ENCODE assay signal across 14 mouse cellular contexts in genomic region chr4:37560209-37560608, GRCm38 (mm10).
DNase-seq lines count a peak whose midpoint lies in the region; ATAC-seq and TF ChIP-seq lines count a peak whose summit lies in the region.
"Had no signal": no experiment of that assay in that cellular context is flagged by ENCODE, and none has a peak within 500 bp of the region (broad histone marks: within the 10 kb centered on the region; RNA-seq: fewer than 3 reads in every experiment).

No protein-coding gene starts in this region.

- no peaks in the 10 kb centered on the region for H3K4me1 ChIP-seq in kidney, embryonic 16.5 days (ENCODE audit: insufficient read depth, low read length)
- H3K4me1 ChIP-seq: limb, embryonic 10.5 days; neural tube, embryonic 12.5 days had no signal

- no peak overlapping the region for H3K4me2 ChIP-seq in kidney, embryonic 16.5 days (replicated peaks; ENCODE audit: low read depth, low read length)
- H3K4me2 ChIP-seq: neural tube, embryonic 12.5 days had no signal

- no peak overlapping the region for H3K9ac ChIP-seq in kidney, embryonic 16.5 days (replicated peaks; ENCODE audit: low read length)
- H3K9ac ChIP-seq: neural tube, embryonic 12.5 days had no signal

- no peak for ATAC-seq in kidney, embryonic 16.5 days (ENCODE audit: low FRiP score, low TSS enrichment)
- ATAC-seq: Patski had no signal

- no peaks in the 10 kb centered on the region for H3K36me3 ChIP-seq in kidney, embryonic 16.5 days (ENCODE audit: insufficient read depth, low read length)
- H3K36me3 ChIP-seq: limb, embryonic 10.5 days; neural tube, embryonic 12.5 days had no signal

- no peak for TF ChIP-seq CTCF in gastrocnemius, adult 2 months (IDR thresholded peaks at IDR 0.05)

- no peak overlapping the region for H3K4me3 ChIP-seq in kidney, embryonic 16.5 days (ENCODE audit: low read length)
- H3K4me3 ChIP-seq in gastrocnemius, adult 2 months = no peak overlapping the region
- H3K4me3 ChIP-seq: limb, embryonic 10.5 days; neural tube, embryonic 12.5 days had no signal

- no peaks in the 10 kb centered on the region for H3K27me3 ChIP-seq in kidney, embryonic 16.5 days (ENCODE audit: insufficient read depth, low read length)
- H3K27me3 ChIP-seq: neural tube, embryonic 12.5 days; Patski had no signal

- no peak overlapping the region for H3K27ac ChIP-seq in kidney, embryonic 16.5 days (ENCODE audit: low read length)
- no peak overlapping the region for H3K27ac ChIP-seq in gastrocnemius, adult 2 months
- H3K27ac ChIP-seq: limb, embryonic 10.5 days; macrophage; neural tube, embryonic 12.5 days had no signal

- intact Hi-C loops in gastrocnemius, adult 2 months (cut with DNase I) = no loop called here

- no peaks in the 10 kb centered on the region for H3K9me3 ChIP-seq in kidney, embryonic 16.5 days (ENCODE audit: low read length)
- H3K9me3 ChIP-seq: limb, embryonic 10.5 days; neural tube, embryonic 12.5 days had no signal

- peak; percentile 4 for DNase-seq in cerebellum, adult 9-10 months
- no peak for DNase-seq in cerebellum, adult 9-11 months
- peak; percentile 4 for DNase-seq in kidney, postnatal 10 days
- DNase-seq in 416B (ENCODE audit: low read depth) = peak; percentile 29
- peak; percentile 1 for DNase-seq in embryo, embryonic 9.5 days (ENCODE audit: extremely low spot score)
- no peak for DNase-seq in gastrocnemius, adult 2 months
- no peak for DNase-seq in adrenal gland, postnatal 4 days (ENCODE audit: low spot score in 2 of 2)
- DNase-seq: spleen, adult 18-20 months; thymus, postnatal 36 days had no signal

Comparison
In these comparisons a context has a peak if more than half of its experiments do, and no peak if none do; other contexts are left out.
1. DNase-seq: peak in cerebellum, adult 9-10 months (single experiment), kidney, postnatal 10 days (single experiment), 416B (single experiment) and embryo, embryonic 9.5 days (single experiment); none in cerebellum, adult 9-11 months (single experiment), gastrocnemius, adult 2 months (single experiment) and adrenal gland, postnatal 4 days (0 of 2).